Mouse (Mus musculus): ENCODE measurements around the gene Suclg2. TPM values are rescaled to one million over a fixed set of nuclear protein-coding genes. Genes with fewer than 3 reads are reported as not detected.
A peak's percentile ranks its signal among the peaks of the same experiment; 100 is the strongest.

Suclg2 gene
- polyA plus RNA-seq, 1 experiment from 2014 or later, result 103 TPM

DNA sequence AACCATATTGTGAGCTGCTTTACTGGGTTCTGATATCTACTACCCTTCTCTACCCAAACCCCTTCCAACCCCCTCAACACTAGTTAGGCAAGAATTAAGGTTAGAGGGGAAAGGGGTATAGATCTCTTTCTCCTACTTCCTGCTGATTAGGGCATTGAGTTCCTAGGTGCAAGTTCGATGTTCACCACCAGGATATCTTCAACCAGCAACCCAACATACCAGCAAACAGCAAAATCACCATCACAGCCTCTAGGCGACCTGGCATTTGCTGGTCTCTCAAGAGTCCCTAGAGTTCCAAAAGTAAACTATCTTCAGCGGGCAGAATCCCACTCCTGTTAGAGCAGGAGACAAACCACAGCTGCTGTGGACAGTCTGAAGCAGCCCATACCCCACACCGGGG, 33.4 kb downstream of the Suclg2 start:
- Histone ChIP-seq H3K9ac (ENCODE audit: low read length) (no peak overlapping the region), H3K4me1 (replicated peaks; ENCODE audit: control insufficient read depth, insufficient read depth, low read length) (peaks cover 12% of the 10 kb centered on the region), H3K27ac (ENCODE audit: low read depth) (no peak overlapping the region), H3K36me3 (ENCODE audit: control insufficient read depth, insufficient read depth, low read length) (no peaks in the 10 kb centered on the region), H3K4me2 (ENCODE audit: low read length) (no peak overlapping the region), H3K27me3 (replicated peaks; ENCODE audit: control insufficient read depth, insufficient read depth, low read length) (no peaks in the 10 kb centered on the region), H3K9me3 (ENCODE audit: control insufficient read depth, low read length) (no peaks in the 10 kb centered on the region), H3K4me3 (ENCODE audit: low read depth, low read length) (no peak overlapping the region)
- no peak for DNase-seq (ENCODE audit: low spot score)
- no peak for ATAC-seq (replicated peaks; ENCODE audit: low FRiP score, low TSS enrichment, low read depth)
- 45% methylated on average over 4 of the region's 4 CpGs for WGBS

GRCm38 (mm10) chr6:95679718-95680117, 38.9 kb downstream of the Suclg2 start:
- Histone ChIP-seq H3K27me3 (replicated peaks; ENCODE audit: control insufficient read depth, insufficient read depth, low read length) (no peaks in the 10 kb centered on the region), H3K9me3 (ENCODE audit: control insufficient read depth, low read length) (no peaks in the 10 kb centered on the region), H3K36me3 (ENCODE audit: control insufficient read depth, insufficient read depth, low read length) (no peaks in the 10 kb centered on the region), H3K9ac (ENCODE audit: low read length) (no peak overlapping the region), H3K27ac (ENCODE audit: low read depth) (no peak overlapping the region; the same call in 1 of the 2 replicates), H3K4me3 (ENCODE audit: low read depth, low read length) (no peak overlapping the region), H3K4me1 (replicated peaks; ENCODE audit: control insufficient read depth, insufficient read depth, low read length) (peaks cover 16% of the 10 kb centered on the region), H3K4me2 (ENCODE audit: low read length) (no peak overlapping the region)
- ATAC-seq (replicated peaks; ENCODE audit: low FRiP score, low TSS enrichment, low read depth), result no peak
- WGBS, result 57% methylated on average over 3 of the region's 3 CpGs
- no peak for DNase-seq (ENCODE audit: low spot score)

DNA sequence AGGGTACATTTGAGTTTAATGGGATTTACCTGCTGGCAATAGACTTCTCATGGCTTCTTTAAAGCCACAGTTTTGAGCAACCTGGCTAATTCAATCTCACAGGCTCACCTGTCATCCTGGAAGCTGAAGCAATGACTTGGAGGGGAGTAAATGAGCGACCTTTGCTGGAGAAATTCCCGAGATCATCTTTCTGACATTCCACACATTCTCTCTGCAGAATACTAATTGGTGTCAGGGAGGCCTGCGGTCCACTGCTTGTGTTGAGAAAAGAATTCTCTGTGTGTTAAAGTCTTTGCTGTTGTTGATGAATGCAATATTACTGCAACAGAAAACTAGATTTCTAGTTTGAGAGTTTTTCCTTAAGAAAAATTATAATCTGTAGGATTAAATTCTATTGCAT, 39.3 kb downstream of the Suclg2 start:
- no peak for DNase-seq (ENCODE audit: low spot score)
- 27% methylated on average over 3 of the region's 3 CpGs for WGBS
- H3K9me3 ChIP-seq (ENCODE audit: control insufficient read depth, low read length), result no peaks in the 10 kb centered on the region

DNA sequence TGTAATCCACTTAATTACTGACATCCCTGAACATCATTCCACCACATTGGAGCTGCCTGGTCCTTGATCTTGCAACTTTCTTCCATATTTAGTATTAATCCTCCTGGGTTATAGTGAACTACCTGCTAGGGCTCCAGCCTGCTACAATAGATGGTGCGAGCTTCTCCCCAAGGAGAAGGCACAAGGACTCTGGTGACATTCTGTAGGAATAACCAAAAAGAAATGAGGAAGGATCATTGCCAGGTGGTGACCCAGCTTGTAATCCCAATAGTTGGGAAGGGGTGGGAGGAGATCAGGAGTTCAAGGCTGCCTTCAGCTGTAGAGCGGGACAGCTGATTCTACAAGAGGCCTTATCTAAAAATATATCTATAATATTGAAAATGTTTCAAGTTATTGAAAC, 41.6 kb downstream of the Suclg2 start:
- Histone ChIP-seq H3K4me1 (replicated peaks; ENCODE audit: control insufficient read depth, insufficient read depth, low read length) (peaks cover 12% of the 10 kb centered on the region), H3K4me2 (ENCODE audit: low read length) (no peak overlapping the region), H3K27ac (ENCODE audit: low read depth) (no peak overlapping the region), H3K9me3 (ENCODE audit: control insufficient read depth, low read length) (no peaks in the 10 kb centered on the region), H3K27me3 (replicated peaks; ENCODE audit: control insufficient read depth, insufficient read depth, low read length) (no peaks in the 10 kb centered on the region), H3K4me3 (ENCODE audit: low read depth, low read length) (no peak overlapping the region), H3K36me3 (ENCODE audit: control insufficient read depth, insufficient read depth, low read length) (no peaks in the 10 kb centered on the region), H3K9ac (ENCODE audit: low read length) (no peak overlapping the region)
- WGBS, result 100% methylated on average over 2 of the region's 2 CpGs
- DNase-seq (ENCODE audit: low spot score), result no peak
- ATAC-seq (replicated peaks; ENCODE audit: low FRiP score, low TSS enrichment, low read depth), result no peak

More for the DNA sequence above, 39.3 kb downstream of the Suclg2 start:
- no peak overlapping the region for H3K4me3 ChIP-seq (ENCODE audit: low read depth, low read length)
- no peaks in the 10 kb centered on the region for H3K27me3 ChIP-seq (replicated peaks; ENCODE audit: control insufficient read depth, insufficient read depth, low read length)
- H3K4me2 ChIP-seq (ENCODE audit: low read length), result no peak overlapping the region
- no peak for ATAC-seq (replicated peaks; ENCODE audit: low FRiP score, low TSS enrichment, low read depth)
- no peak overlapping the region for H3K9ac ChIP-seq (ENCODE audit: low read length)
- H3K4me1 ChIP-seq (replicated peaks; ENCODE audit: control insufficient read depth, insufficient read depth, low read length), result peaks cover 20% of the 10 kb centered on the region
- no peaks in the 10 kb centered on the region for H3K36me3 ChIP-seq (ENCODE audit: control insufficient read depth, insufficient read depth, low read length)
- H3K27ac ChIP-seq (ENCODE audit: low read depth), result no peak overlapping the region

DNA sequence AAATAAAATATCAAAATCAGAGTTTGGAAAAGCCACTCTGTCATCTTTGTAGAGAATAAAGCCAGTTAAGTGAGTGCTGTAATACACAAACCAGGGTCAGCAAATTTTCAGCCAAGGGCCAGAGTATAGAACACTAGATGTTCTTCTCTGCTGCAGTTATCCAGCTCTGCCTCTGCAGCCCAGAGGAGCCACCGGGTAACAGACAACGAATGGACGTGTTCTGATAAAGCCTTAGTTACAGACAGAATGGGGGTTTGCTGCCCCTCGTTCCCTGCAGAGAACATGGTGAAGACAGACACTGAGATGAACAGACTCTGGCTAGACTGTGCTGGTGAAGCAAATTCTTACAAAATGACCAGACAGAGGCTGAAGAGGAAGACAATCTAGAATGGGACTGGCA, 42.2 kb downstream of the Suclg2 start:
- H3K36me3 ChIP-seq (ENCODE audit: control insufficient read depth, insufficient read depth, low read length), result 0 out of 2 replicates have a peak, but pooled peaks cover 3% of the 10 kb centered on the region
- H3K4me2 ChIP-seq (ENCODE audit: low read length), result no peak overlapping the region
- H3K27me3 ChIP-seq (replicated peaks; ENCODE audit: control insufficient read depth, insufficient read depth, low read length), result no peaks in the 10 kb centered on the region
- no peak overlapping the region for H3K9ac ChIP-seq (ENCODE audit: low read length)
- no peak overlapping the region for H3K4me3 ChIP-seq (ENCODE audit: low read depth, low read length)
- no peak overlapping the region for H3K27ac ChIP-seq (ENCODE audit: low read depth)
- 48% methylated on average over 4 of the region's 4 CpGs for WGBS
- no peak for ATAC-seq (replicated peaks; ENCODE audit: low FRiP score, low TSS enrichment, low read depth)
- peaks cover 12% of the 10 kb centered on the region for H3K4me1 ChIP-seq (replicated peaks; ENCODE audit: control insufficient read depth, insufficient read depth, low read length)
- no peak for DNase-seq (ENCODE audit: low spot score)
- H3K9me3 ChIP-seq (ENCODE audit: control insufficient read depth, low read length), result no peaks in the 10 kb centered on the region

DNA sequence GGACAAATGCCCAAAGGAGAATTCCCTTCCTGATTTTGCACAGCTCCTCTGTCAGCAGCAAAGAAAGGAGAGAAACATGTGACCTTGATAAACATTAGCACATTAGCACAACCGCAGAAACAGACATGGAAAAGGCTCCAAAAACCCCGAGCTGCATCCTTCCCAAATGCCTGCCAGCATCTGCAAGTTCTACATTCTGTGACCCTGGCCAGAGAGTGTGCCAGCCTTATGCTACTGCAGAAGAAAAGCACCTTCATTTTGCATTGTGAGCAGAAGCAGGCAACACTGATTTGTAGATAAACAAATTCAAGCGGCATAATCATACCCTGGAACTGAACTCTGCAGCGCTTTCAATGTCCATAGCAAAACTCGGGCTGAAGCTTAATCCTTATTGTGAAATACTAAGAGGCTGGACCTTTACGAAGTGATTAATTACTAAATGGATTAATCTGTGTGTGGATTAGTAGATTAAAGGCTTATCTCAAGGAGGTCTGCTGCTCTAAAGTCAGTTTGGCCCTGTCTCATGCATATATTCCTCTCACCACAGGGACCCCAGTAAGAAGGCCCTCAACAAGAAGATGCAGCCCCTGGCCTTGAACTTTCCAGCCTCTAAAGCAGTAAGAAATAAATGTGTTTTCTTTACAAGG, 43.4 kb downstream of the Suclg2 start:
- Histone ChIP-seq H3K9me3 (ENCODE audit: control insufficient read depth, low read length) (no peaks in the 10 kb centered on the region), H3K27ac (ENCODE audit: low read depth) (no peak overlapping the region), H3K9ac (ENCODE audit: low read length) (no peak overlapping the region), H3K4me3 (ENCODE audit: low read depth, low read length) (no peak overlapping the region), H3K27me3 (replicated peaks; ENCODE audit: control insufficient read depth, insufficient read depth, low read length) (no peaks in the 10 kb centered on the region), H3K36me3 (ENCODE audit: control insufficient read depth, insufficient read depth, low read length) (0 out of 2 replicates have a peak, but pooled peaks cover 3% of the 10 kb centered on the region), H3K4me1 (replicated peaks; ENCODE audit: control insufficient read depth, insufficient read depth, low read length) (peaks cover 12% of the 10 kb centered on the region), H3K4me2 (ENCODE audit: low read length) (no peak overlapping the region)
- WGBS, result 32% methylated on average over 6 of the region's 6 CpGs
- ATAC-seq (replicated peaks; ENCODE audit: low FRiP score, low TSS enrichment, low read depth) (no peak), DNase-seq (ENCODE audit: low spot score) (no peak)

GRCm38 (mm10) chr6:95674651-95675050, 43.9 kb downstream of the Suclg2 start:
- H3K4me1 ChIP-seq (replicated peaks; ENCODE audit: control insufficient read depth, insufficient read depth, low read length), result peaks cover 12% of the 10 kb centered on the region
- H3K4me2 ChIP-seq (ENCODE audit: low read length), result no peak overlapping the region
- 0 out of 2 replicates have a peak, but pooled peaks cover 3% of the 10 kb centered on the region for H3K36me3 ChIP-seq (ENCODE audit: control insufficient read depth, insufficient read depth, low read length)
- ATAC-seq (replicated peaks; ENCODE audit: low FRiP score, low TSS enrichment, low read depth) (no peak), DNase-seq (ENCODE audit: low spot score) (no peak)
- no peaks in the 10 kb centered on the region for H3K27me3 ChIP-seq (replicated peaks; ENCODE audit: control insufficient read depth, insufficient read depth, low read length)
- no peak overlapping the region for H3K9ac ChIP-seq (ENCODE audit: low read length)
- H3K27ac ChIP-seq (ENCODE audit: low read depth), result no peak overlapping the region
- no peak overlapping the region for H3K4me3 ChIP-seq (ENCODE audit: low read depth, low read length)
- WGBS, result 27% methylated on average over 1 of the region's 1 CpGs
- H3K9me3 ChIP-seq (ENCODE audit: control insufficient read depth, low read length), result no peaks in the 10 kb centered on the region

DNA sequence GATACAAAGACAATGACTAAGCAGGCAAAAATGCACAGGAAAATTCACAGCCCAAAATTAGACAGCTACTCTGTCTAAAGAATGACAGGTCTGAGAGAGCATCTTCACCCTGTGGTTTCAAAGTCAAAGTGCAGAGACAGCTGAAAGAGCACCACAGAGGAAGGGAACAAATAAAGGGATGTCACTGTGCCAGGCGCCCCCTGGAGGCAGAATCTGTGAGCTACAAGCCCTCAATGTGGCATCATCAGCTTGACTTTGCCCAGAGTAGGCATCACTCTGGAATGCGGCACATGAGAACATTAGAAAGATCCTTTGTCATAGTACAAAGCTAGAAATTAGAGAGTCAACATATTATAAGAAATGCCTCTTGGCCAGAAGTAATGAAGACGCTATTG, 49.3 kb downstream of the Suclg2 start:
- ATAC-seq (replicated peaks; ENCODE audit: low FRiP score, low TSS enrichment, low read depth) (no peak), DNase-seq (ENCODE audit: low spot score) (peak; percentile 49)
- H3K4me1 ChIP-seq (replicated peaks; ENCODE audit: control insufficient read depth, insufficient read depth, low read length), result peaks cover 2% of the 10 kb centered on the region; the same call in 1 of the 2 replicates
- no peak overlapping the region for H3K27ac ChIP-seq (ENCODE audit: low read depth)
- 64% methylated on average over 3 of the region's 3 CpGs for WGBS
- no peak overlapping the region for H3K4me2 ChIP-seq (ENCODE audit: low read length)
- no peaks in the 10 kb centered on the region for H3K9me3 ChIP-seq (ENCODE audit: control insufficient read depth, low read length)
- 0 out of 2 replicates have a peak, but pooled peaks cover 3% of the 10 kb centered on the region for H3K36me3 ChIP-seq (ENCODE audit: control insufficient read depth, insufficient read depth, low read length)
- H3K9ac ChIP-seq (ENCODE audit: low read length), result no peak overlapping the region
- H3K27me3 ChIP-seq (replicated peaks; ENCODE audit: control insufficient read depth, insufficient read depth, low read length), result no peaks in the 10 kb centered on the region
- H3K4me3 ChIP-seq (ENCODE audit: low read depth, low read length), result no peak overlapping the region

All from intestine, embryonic 14.5 days (tissue).